Mouse (Mus musculus) left cerebral cortex, postnatal 10 days (tissue): Measurements from ENCODE around the gene Ccser1. TPM values are rescaled to one million over a fixed set of nuclear protein-coding genes. Genes with fewer than 3 reads are reported as not detected.
"Not testable (repeated sequence)": the region's sequence is repeated elsewhere in the genome, so short reads cannot be mapped to it uniquely, and the experiment has no call there.

Experiments used
- DNase-seq, 2 experiments: peaks; one replicate each; pipeline ENCODE4 v3.0.0; 2021 to 2022; ENCODE audit warnings: low spot score in 2 of 2, mixed read lengths in 1 of 2; ENCODE audit errors: extremely low spot score in 1 of 2
- intact Hi-C: fragments of 180-260 bp; cut with DNase I; formaldehyde crosslinking; loops from one replicate; pipeline ENCODE4 v1.15.1; 2025
- total RNA-seq, 2 experiments: library from RNA; stranded (reverse); gene quantifications; 2 replicates each; pipeline ENCODE4 v1.2.3; 2021

Ccser1 gene
- total RNA-seq, 2 experiments from 2014 or later: 31.5 to 31.8 TPM

GRCm38 (mm10) chr6:61765801-61766200 lies 585.7 kb downstream of the Ccser1 start:
- intact Hi-C loops: no loop called here
- no peak for DNase-seq

GRCm38 (mm10) chr6:61767151-61767550 lies 587.0 kb downstream of the Ccser1 start:
- DNase-seq: no peak

GRCm38 (mm10) chr6:61786706-61787105 lies 606.6 kb downstream of the Ccser1 start:
- intact Hi-C loops: no loop called here
- DNase-seq: no peak

More at GRCm38 (mm10) chr6:61767151-61767550, 587.0 kb downstream of the Ccser1 start:
- intact Hi-C loops: no loop called here

- intact Hi-C loops: no loop called here
Observed at GRCm38 (mm10) chr6:61800889-61801288, 620.8 kb downstream of the Ccser1 start.

GRCm38 (mm10) chr6:61805481-61805880 lies 625.4 kb downstream of the Ccser1 start:
- intact Hi-C loops: no loop called here
- no peak for DNase-seq

More at GRCm38 (mm10) chr6:61800889-61801288, 620.8 kb downstream of the Ccser1 start:
- no peak for DNase-seq

GRCm38 (mm10) chr6:61817716-61818115 lies 637.6 kb downstream of the Ccser1 start:
- no peak for DNase-seq
- intact Hi-C loops: no loop called here

GRCm38 (mm10) chr6:61876302-61876701 lies 696.2 kb downstream of the Ccser1 start:
- DNase-seq: no peak
- intact Hi-C loops: no loop called here

- intact Hi-C loops: no loop called here
- no peak for DNase-seq
Observed at GRCm38 (mm10) chr6:61898238-61898637, 718.1 kb downstream of the Ccser1 start.

GRCm38 (mm10) chr6:61902715-61903114 lies 722.6 kb downstream of the Ccser1 start:
- DNase-seq: peak in 1 of 2 experiments; percentile 11
- intact Hi-C loops: no loop called here

GRCm38 (mm10) chr6:61912896-61913295 lies 732.8 kb downstream of the Ccser1 start:
- intact Hi-C loops: no loop called here
- DNase-seq: no peak

GRCm38 (mm10) chr6:61931622-61932021 lies 751.5 kb downstream of the Ccser1 start:
- intact Hi-C loops: no loop called here

GRCm38 (mm10) chr6:61936656-61937055 lies 756.5 kb downstream of the Ccser1 start:
- intact Hi-C loops: no loop called here
- no peak for DNase-seq

More at GRCm38 (mm10) chr6:61931622-61932021, 751.5 kb downstream of the Ccser1 start:
- DNase-seq: no peak

- DNase-seq: no peak
- intact Hi-C loops: no loop called here
Observed at GRCm38 (mm10) chr6:61939236-61939635, 759.1 kb downstream of the Ccser1 start.

GRCm38 (mm10) chr6:61953703-61954102 lies 773.6 kb downstream of the Ccser1 start:
- intact Hi-C loops: no loop called here
- DNase-seq: no peak

GRCm38 (mm10) chr6:61976878-61977277 lies 796.8 kb downstream of the Ccser1 start:
- intact Hi-C loops: no loop called here
- peak in 1 of 2 experiments; percentile 32 for DNase-seq

GRCm38 (mm10) chr6:61978379-61978778 lies 798.3 kb downstream of the Ccser1 start:
- intact Hi-C loops: no loop called here
- DNase-seq: no peak

- intact Hi-C loops: no loop called here
Observed at GRCm38 (mm10) chr6:62014374-62014773, 834.2 kb downstream of the Ccser1 start.

GRCm38 (mm10) chr6:62044454-62044853 lies 864.3 kb downstream of the Ccser1 start:
- intact Hi-C loops: no loop called here
- DNase-seq: no peak

More at GRCm38 (mm10) chr6:62014374-62014773, 834.2 kb downstream of the Ccser1 start:
- DNase-seq: no peak

GRCm38 (mm10) chr6:62045042-62045441 lies 864.9 kb downstream of the Ccser1 start:
- DNase-seq, intact Hi-C loops: not testable (repeated sequence)

GRCm38 (mm10) chr6:62055276-62055675 lies 875.2 kb downstream of the Ccser1 start:
- intact Hi-C loops: no loop called here
- no peak for DNase-seq

GRCm38 (mm10) chr6:62066363-62067023 lies 886.4 kb downstream of the Ccser1 start:
- intact Hi-C loops: no loop called here
- DNase-seq: peak in 1 of 2 experiments; percentile 5
